Mouse (Mus musculus): ENCODE data around the gene St6galnac5. TPM values are rescaled to one million over a fixed set of nuclear protein-coding genes. Genes with fewer than 3 reads are reported as not detected.
A peak's percentile ranks its signal among the peaks of the same experiment; 100 is the strongest.

St6galnac5 gene
- polyA plus RNA-seq, 1 experiment from 2014 or later, result 0.66 TPM

- Histone ChIP-seq H3K27ac (no peak overlapping the region), H3K36me3 (ENCODE audit: insufficient read depth, low read length) (no peaks in the 10 kb centered on the region), H3K9ac (ENCODE audit: low read depth, low read length) (no peak overlapping the region), H3K4me3 (replicated peaks; ENCODE audit: low read depth, low read length) (no peak overlapping the region), H3K9me3 (replicated peaks; ENCODE audit: low read length) (no peaks in the 10 kb centered on the region), H3K4me2 (ENCODE audit: low read length) (no peak overlapping the region), H3K27me3 (ENCODE audit: insufficient read depth, low read length) (no peaks in the 10 kb centered on the region), H3K4me1 (replicated peaks; ENCODE audit: insufficient read depth, low read length) (no peaks in the 10 kb centered on the region)
- no peak for TF ChIP-seq CTCF (IDR thresholded peaks at IDR 0.05; ENCODE audit: low read depth)
- ATAC-seq (replicated peaks; ENCODE audit: low FRiP score, low read depth) (no peak), DNase-seq (ENCODE audit: low spot score) (no peak)
- WGBS, result 66% methylated on average over 4 of the region's 4 CpGs
Measured at GRCm38 (mm10) chr3:152779819-152780218, 202.2 kb downstream of the St6galnac5 start.

- Histone ChIP-seq H3K27ac (no peak overlapping the region), H3K36me3 (ENCODE audit: insufficient read depth, low read length) (no peaks in the 10 kb centered on the region), H3K4me1 (replicated peaks; ENCODE audit: insufficient read depth, low read length) (no peaks in the 10 kb centered on the region), H3K4me2 (ENCODE audit: low read length) (no peak overlapping the region), H3K27me3 (ENCODE audit: insufficient read depth, low read length) (no peaks in the 10 kb centered on the region), H3K9me3 (replicated peaks; ENCODE audit: low read length) (no peaks in the 10 kb centered on the region), H3K4me3 (replicated peaks; ENCODE audit: low read depth, low read length) (no peak overlapping the region), H3K9ac (ENCODE audit: low read depth, low read length) (no peak overlapping the region)
- DNase-seq (ENCODE audit: low spot score) (no peak), ATAC-seq (replicated peaks; ENCODE audit: low FRiP score, low read depth) (peak; percentile 64; the same call in 1 of the 2 replicates)
- TF ChIP-seq CTCF (IDR thresholded peaks at IDR 0.05; ENCODE audit: low read depth), result no peak
- WGBS, result 74% methylated on average over 16 of the region's 16 CpGs
Measured at GRCm38 (mm10) chr3:152776872-152777540, 205.0 kb downstream of the St6galnac5 start.

GRCm38 (mm10) chr3:152776363-152776762, 205.7 kb downstream of the St6galnac5 start:
- WGBS, result 85% methylated on average over 6 of the region's 6 CpGs
- Histone ChIP-seq H3K27ac (no peak overlapping the region), H3K4me2 (ENCODE audit: low read length) (no peak overlapping the region), H3K36me3 (ENCODE audit: insufficient read depth, low read length) (no peaks in the 10 kb centered on the region), H3K4me3 (replicated peaks; ENCODE audit: low read depth, low read length) (no peak overlapping the region), H3K9ac (ENCODE audit: low read depth, low read length) (no peak overlapping the region), H3K27me3 (ENCODE audit: insufficient read depth, low read length) (no peaks in the 10 kb centered on the region), H3K9me3 (replicated peaks; ENCODE audit: low read length) (no peaks in the 10 kb centered on the region), H3K4me1 (replicated peaks; ENCODE audit: insufficient read depth, low read length) (no peaks in the 10 kb centered on the region)
- ATAC-seq (replicated peaks; ENCODE audit: low FRiP score, low read depth), result peak; percentile 68
- TF ChIP-seq CTCF (IDR thresholded peaks at IDR 0.05; ENCODE audit: low read depth), result no peak
- no peak for DNase-seq (ENCODE audit: low spot score)

GRCm38 (mm10) chr3:152770056-152770455, 212.0 kb downstream of the St6galnac5 start:
- H3K36me3 ChIP-seq (ENCODE audit: insufficient read depth, low read length), result 0 out of 2 replicates have a peak, but pooled peaks cover 11% of the 10 kb centered on the region
- H3K9ac ChIP-seq (ENCODE audit: low read depth, low read length), result no peak overlapping the region
- no peak overlapping the region for H3K4me2 ChIP-seq (ENCODE audit: low read length)
- WGBS, result 85% methylated on average over 6 of the region's 6 CpGs
- no peak overlapping the region for H3K27ac ChIP-seq
- H3K4me3 ChIP-seq (replicated peaks; ENCODE audit: low read depth, low read length), result no peak overlapping the region
- no peak for DNase-seq (ENCODE audit: low spot score)
- no peaks in the 10 kb centered on the region for H3K9me3 ChIP-seq (replicated peaks; ENCODE audit: low read length)
- no peaks in the 10 kb centered on the region for H3K27me3 ChIP-seq (ENCODE audit: insufficient read depth, low read length)
- TF ChIP-seq CTCF (IDR thresholded peaks at IDR 0.05; ENCODE audit: low read depth), result no peak
- no peak for ATAC-seq (replicated peaks; ENCODE audit: low FRiP score, low read depth)
- H3K4me1 ChIP-seq (replicated peaks; ENCODE audit: insufficient read depth, low read length), result no peaks in the 10 kb centered on the region

- Histone ChIP-seq H3K4me2 (ENCODE audit: low read length) (no peak overlapping the region), H3K36me3 (ENCODE audit: insufficient read depth, low read length) (0 out of 2 replicates have a peak, but pooled peaks cover 11% of the 10 kb centered on the region), H3K4me1 (replicated peaks; ENCODE audit: insufficient read depth, low read length) (no peaks in the 10 kb centered on the region), H3K9ac (ENCODE audit: low read depth, low read length) (no peak overlapping the region), H3K27me3 (ENCODE audit: insufficient read depth, low read length) (no peaks in the 10 kb centered on the region), H3K4me3 (replicated peaks; ENCODE audit: low read depth, low read length) (no peak overlapping the region), H3K27ac (no peak overlapping the region), H3K9me3 (replicated peaks; ENCODE audit: low read length) (no peaks in the 10 kb centered on the region)
- ATAC-seq (replicated peaks; ENCODE audit: low FRiP score, low read depth) (no peak), DNase-seq (ENCODE audit: low spot score) (no peak)
- no peak for TF ChIP-seq CTCF (IDR thresholded peaks at IDR 0.05; ENCODE audit: low read depth)
- 68% methylated on average over 11 of the region's 11 CpGs for WGBS
Measured at GRCm38 (mm10) chr3:152767485-152767884, 214.6 kb downstream of the St6galnac5 start.
